Mouse (Mus musculus) hindbrain, embryonic 10.5 days (tissue): Measurements from ENCODE around the gene Krt42. TPM values are rescaled to one million over a fixed set of nuclear protein-coding genes. Genes with fewer than 3 reads are reported as not detected.
"Not testable (repeated sequence)": the region's sequence is repeated elsewhere in the genome, so short reads cannot be mapped to it uniquely, and the experiment has no call there.

ENCODE experiments used
- DNase-seq: peaks from one replicate; pipeline ENCODE4 v3.0.0-alpha.2; 2017; ENCODE audit warnings: low spot score
- H3K27ac ChIP-seq: fragments of 300-500 bp; sonication (generic); 2 replicates; pipeline ENCODE4 v1.5.1; 2016; ENCODE audit warnings: mild to moderate bottlenecking, moderate library complexity
- H3K27me3 ChIP-seq: fragments of 300-500 bp; sonication (generic); 2 replicates; pipeline ENCODE4 v1.6.1; 2016; ENCODE audit warnings: mild to moderate bottlenecking; ENCODE audit not compliant: poor library complexity, insufficient read depth, severe bottlenecking
- H3K36me3 ChIP-seq: fragments of 300-500 bp; sonication (generic); 2 replicates; pipeline ENCODE4 v1.6.1; 2016; ENCODE audit warnings: mild to moderate bottlenecking, moderate library complexity
- H3K4me1 ChIP-seq: fragments of 300-500 bp; sonication (generic); replicated peaks from 2 replicates; pipeline ENCODE4 v1.6.1; 2016; ENCODE audit warnings: mild to moderate bottlenecking
- H3K4me3 ChIP-seq: fragments of 300-500 bp; sonication (generic); 2 replicates; pipeline ENCODE4 v1.5.1; 2016; ENCODE audit warnings: mild to moderate bottlenecking, moderate library complexity
- H3K9me3 ChIP-seq: fragments of 300-500 bp; sonication (generic); 2 replicates; pipeline ENCODE4 v1.6.1; 2016; ENCODE audit warnings: mild to moderate bottlenecking, moderate library complexity
- WGBS: fragments of 180-500 bp; shearing (Covaris S2); methylation state at CpG from one replicate; pipeline ENCODE4 v1.1.7; 2016; 5-methylcytosine and 5-hydroxymethylcytosine counted together
- polyA plus RNA-seq: library from polyadenylated mRNA; unstranded; fragments of >200 nt; fragmentation: Nextera tagmentation; extraction: Ambion mirVana; gene quantifications from 2 replicates; pipeline ENCODE4 v1.2.1, GENCODE M21; 2016

The Krt42 gene
- polyA plus RNA-seq: not detected in 2 replicates

GRCm38 (mm10) chr11:100269821-100270332 is at the start of gene Krt42:
Krt42 (minus strand) TSS chr11:100269871.
- no peaks in the 10 kb centered on the region for H3K9me3 ChIP-seq
- H3K27me3 ChIP-seq: no peaks in the 10 kb centered on the region
- 84% methylated on average over 7 of the region's 7 CpGs for WGBS
- DNase-seq: no peak
- no peak within 1 kb of the TSS for H3K4me3 ChIP-seq
- H3K27ac ChIP-seq: no peak within 1 kb of the TSS
- no peaks in the 10 kb centered on the region for H3K36me3 ChIP-seq
- H3K4me1 ChIP-seq: no peaks in the 10 kb centered on the region

- Histone ChIP-seq H3K27ac (peak overlapping the region; percentile 100), H3K36me3 (peaks cover 25% of the 10 kb centered on the region), H3K4me1 (peaks cover 23% of the 10 kb centered on the region), H3K27me3 (no peaks in the 10 kb centered on the region), H3K4me3 (peak overlapping the region; percentile 93), H3K9me3 (no peaks in the 10 kb centered on the region)
- DNase-seq: no peak
- WGBS: 87% methylated on average over 10 of the region's 10 CpGs
Measured at GRCm38 (mm10) chr11:100318529-100319451, 49.1 kb upstream of the Krt42 start.

- Histone ChIP-seq H3K4me3 (no peak overlapping the region), H3K36me3 (peaks cover 25% of the 10 kb centered on the region), H3K9me3 (no peaks in the 10 kb centered on the region), H3K27me3 (no peaks in the 10 kb centered on the region), H3K4me1 (peaks cover 23% of the 10 kb centered on the region), H3K27ac (no peak overlapping the region)
- WGBS: 79% methylated on average over 6 of the region's 6 CpGs
- no peak for DNase-seq
Measured at GRCm38 (mm10) chr11:100317826-100318380, 48.2 kb upstream of the Krt42 start.

- peaks cover 29% of the 10 kb centered on the region for H3K4me1 ChIP-seq
- no peak overlapping the region for H3K27ac ChIP-seq
- WGBS: 93% methylated on average over 5 of the region's 5 CpGs
- H3K36me3 ChIP-seq: peaks cover 2% of the 10 kb centered on the region; the same call in 1 of the 2 replicates
- no peak for DNase-seq
- H3K4me3 ChIP-seq: no peak overlapping the region
- no peaks in the 10 kb centered on the region for H3K27me3 ChIP-seq
- H3K9me3 ChIP-seq: no peaks in the 10 kb centered on the region
Measured at GRCm38 (mm10) chr11:100315439-100315838, 45.8 kb upstream of the Krt42 start.

GRCm38 (mm10) chr11:100313424-100313823 is 43.8 kb upstream of the Krt42 start:
- 90% methylated on average over 6 of the region's 6 CpGs for WGBS
- H3K27ac ChIP-seq: no peak overlapping the region

GRCm38 (mm10) chr11:100312096-100312679 is 42.5 kb upstream of the Krt42 start:
- no peak for DNase-seq
- no peaks in the 10 kb centered on the region for H3K36me3 ChIP-seq
- H3K4me1 ChIP-seq: peaks cover 25% of the 10 kb centered on the region
- H3K9me3 ChIP-seq: no peaks in the 10 kb centered on the region
- no peak overlapping the region for H3K27ac ChIP-seq
- H3K27me3 ChIP-seq: no peaks in the 10 kb centered on the region
- no peak overlapping the region for H3K4me3 ChIP-seq
- 33% methylated on average over 5 of the region's 5 CpGs for WGBS

More at GRCm38 (mm10) chr11:100313424-100313823, 43.8 kb upstream of the Krt42 start:
- no peaks in the 10 kb centered on the region for H3K36me3 ChIP-seq
- no peaks in the 10 kb centered on the region for H3K27me3 ChIP-seq
- H3K4me3 ChIP-seq: no peak overlapping the region
- DNase-seq: no peak
- peaks cover 25% of the 10 kb centered on the region for H3K4me1 ChIP-seq
- no peaks in the 10 kb centered on the region for H3K9me3 ChIP-seq

- WGBS: 79% methylated on average over 1 of the region's 1 CpGs
Measured at GRCm38 (mm10) chr11:100311656-100312055, 42.0 kb upstream of the Krt42 start.

GRCm38 (mm10) chr11:100308672-100309071 is 39.0 kb upstream of the Krt42 start:
- not testable (repeated sequence) for H3K4me3 ChIP-seq, DNase-seq, H3K27me3 ChIP-seq, H3K36me3 ChIP-seq, H3K9me3 ChIP-seq, H3K27ac ChIP-seq
- 94% methylated on average over 6 of the region's 6 CpGs for WGBS
- peaks cover 11% of the 10 kb centered on the region for H3K4me1 ChIP-seq

More at GRCm38 (mm10) chr11:100311656-100312055, 42.0 kb upstream of the Krt42 start:
- Histone ChIP-seq H3K9me3 (no peaks in the 10 kb centered on the region), H3K4me1 (peaks cover 25% of the 10 kb centered on the region), H3K4me3 (no peak overlapping the region), H3K36me3 (no peaks in the 10 kb centered on the region), H3K27me3 (no peaks in the 10 kb centered on the region), H3K27ac (no peak overlapping the region)
- no peak for DNase-seq

- H3K27ac ChIP-seq: no peak overlapping the region
- H3K9me3 ChIP-seq: no peaks in the 10 kb centered on the region
- 89% methylated on average over 5 of the region's 5 CpGs for WGBS
- H3K4me1 ChIP-seq: peaks cover 11% of the 10 kb centered on the region
- H3K4me3 ChIP-seq: no peak overlapping the region
- H3K36me3 ChIP-seq: no peaks in the 10 kb centered on the region
- DNase-seq: no peak
- H3K27me3 ChIP-seq: no peaks in the 10 kb centered on the region
Measured at GRCm38 (mm10) chr11:100307900-100308299, 38.2 kb upstream of the Krt42 start.

GRCm38 (mm10) chr11:100301292-100301691 is 31.6 kb upstream of the Krt42 start:
- no peak for DNase-seq
- 89% methylated on average over 5 of the region's 5 CpGs for WGBS
- Histone ChIP-seq H3K4me3 (no peak overlapping the region), H3K27ac (no peak overlapping the region), H3K36me3 (no peaks in the 10 kb centered on the region), H3K9me3 (no peaks in the 10 kb centered on the region), H3K4me1 (peaks cover 6% of the 10 kb centered on the region; the same call in 1 of the 2 replicates), H3K27me3 (no peaks in the 10 kb centered on the region)

GRCm38 (mm10) chr11:100300293-100300692 is 30.6 kb upstream of the Krt42 start:
- Histone ChIP-seq H3K27ac (no peak overlapping the region), H3K27me3 (no peaks in the 10 kb centered on the region), H3K36me3 (no peaks in the 10 kb centered on the region), H3K9me3 (no peaks in the 10 kb centered on the region), H3K4me1 (peaks cover 8% of the 10 kb centered on the region; the same call in 1 of the 2 replicates), H3K4me3 (no peak overlapping the region)
- WGBS: 9% methylated on average over 5 of the region's 5 CpGs
- peak; percentile 80 for DNase-seq

GRCm38 (mm10) chr11:100298274-100299036 is 28.8 kb upstream of the Krt42 start:
- no peak overlapping the region for H3K27ac ChIP-seq
- H3K36me3 ChIP-seq: no peaks in the 10 kb centered on the region
- no peaks in the 10 kb centered on the region for H3K27me3 ChIP-seq
- H3K9me3 ChIP-seq: no peaks in the 10 kb centered on the region
- WGBS: 20% methylated on average over 18 of the region's 18 CpGs
- peak; percentile 86 for DNase-seq
- peak overlapping the region; percentile 14 for H3K4me3 ChIP-seq
- peaks cover 11% of the 10 kb centered on the region; the same call in 1 of the 2 replicates for H3K4me1 ChIP-seq
